ENCODE assay signal across 18 mouse cellular contexts in genomic region chr13:48443996-48444395, GRCm38 (mm10).
A peak's percentile ranks its signal among the peaks of the same experiment; 100 is the strongest.
DNase-seq lines count a peak whose midpoint lies in the region; ATAC-seq and TF ChIP-seq lines count a peak whose summit lies in the region.
"Had no signal": no experiment of that assay in that cellular context is flagged by ENCODE, and none has a peak within 500 bp of the region (broad histone marks: within the 10 kb centered on the region; RNA-seq: fewer than 3 reads in every experiment).

No protein-coding gene starts in this region.

- H3K36me3 ChIP-seq in hindbrain, embryonic 13.5 days = no peaks in the 10 kb centered on the region
- H3K36me3 ChIP-seq in hindbrain, embryonic 16.5 days (ENCODE audit: control insufficient read depth, insufficient read depth, low read length) = no peaks in the 10 kb centered on the region
- H3K36me3 ChIP-seq in MEL (ENCODE audit: control insufficient read depth in 1 of 2, insufficient read depth in 2 of 2, low read length in 2 of 2) = no peaks in the 10 kb centered on the region
- no peaks in the 10 kb centered on the region for H3K36me3 ChIP-seq in midbrain, embryonic 13.5 days
- H3K36me3 ChIP-seq: embryonic facial prominence, embryonic 10.5 days; limb, embryonic 15.5 days had no signal

- 38% methylated on average over 8 of the region's 8 CpGs for WGBS in hindbrain, embryonic 13.5 days
- 34% methylated on average over 8 of the region's 8 CpGs for WGBS in hindbrain, embryonic 16.5 days
- 20% methylated on average over 8 of the region's 8 CpGs for WGBS in midbrain, embryonic 13.5 days

- H3K9ac ChIP-seq in hindbrain, embryonic 13.5 days = no peak overlapping the region
- no peak overlapping the region for H3K9ac ChIP-seq in hindbrain, embryonic 16.5 days (ENCODE audit: low read depth, low read length)
- no peak overlapping the region for H3K9ac ChIP-seq in MEL (ENCODE audit: control insufficient read depth, low read depth, low read length, poor library complexity, severe bottlenecking)
- no peak overlapping the region; the same call in 1 of the 2 replicates for H3K9ac ChIP-seq in midbrain, embryonic 13.5 days (replicated peaks)
- H3K9ac ChIP-seq: limb, embryonic 15.5 days had no signal

- peak; percentile 89 for TF ChIP-seq EP300 in MEL (IDR thresholded peaks at IDR 0.05; ENCODE audit: low read depth in 1 of 2, low read length in 2 of 2)

- peaks cover 3% of the 10 kb centered on the region; the same call in 1 of the 2 replicates for H3K4me1 ChIP-seq in hindbrain, embryonic 13.5 days (replicated peaks)
- no peaks in the 10 kb centered on the region for H3K4me1 ChIP-seq in hindbrain, embryonic 16.5 days (ENCODE audit: control insufficient read depth, insufficient read depth, low read depth, low read length)
- H3K4me1 ChIP-seq in MEL (ENCODE audit: control insufficient read depth in 1 of 2, insufficient read depth in 2 of 2, low read length in 2 of 2) = peaks cover 0 to 9% of the 10 kb centered on the region in 2 experiments; a peak in 2 of 4 replicates
- peaks cover 20% of the 10 kb centered on the region; the same call in 1 of the 2 replicates for H3K4me1 ChIP-seq in midbrain, embryonic 13.5 days (replicated peaks)
- H3K4me1 ChIP-seq: limb, embryonic 15.5 days had no signal

- H3K4me2 ChIP-seq in hindbrain, embryonic 13.5 days = no peak overlapping the region
- no peak overlapping the region for H3K4me2 ChIP-seq in hindbrain, embryonic 16.5 days (ENCODE audit: low read length)
- no peak overlapping the region for H3K4me2 ChIP-seq in midbrain, embryonic 13.5 days (replicated peaks)
- H3K4me2 ChIP-seq: limb, embryonic 15.5 days had no signal

- H3K27me3 ChIP-seq in hindbrain, embryonic 13.5 days = 0 out of 2 replicates have a peak, but pooled peaks cover 3% of the 10 kb centered on the region
- no peaks in the 10 kb centered on the region for H3K27me3 ChIP-seq in hindbrain, embryonic 16.5 days (replicated peaks; ENCODE audit: control insufficient read depth, insufficient read depth, low read length)
- peaks cover 0 to 2% of the 10 kb centered on the region in 2 experiments; a peak in 2 of 4 replicates for H3K27me3 ChIP-seq in MEL (ENCODE audit: control insufficient read depth in 1 of 2, insufficient read depth in 2 of 2, low read length in 2 of 2)
- 0 out of 2 replicates have a peak, but pooled peaks cover 5% of the 10 kb centered on the region for H3K27me3 ChIP-seq in midbrain, embryonic 13.5 days
- H3K27me3 ChIP-seq: limb, embryonic 15.5 days had no signal

- H3K4me3 ChIP-seq in hindbrain, embryonic 13.5 days = no peak overlapping the region
- H3K4me3 ChIP-seq in hindbrain, embryonic 16.5 days (ENCODE audit: low read length) = no peak overlapping the region
- H3K4me3 ChIP-seq in MEL (ENCODE audit: control insufficient read depth in 1 of 2, insufficient read depth in 1 of 2, low read depth in 2 of 2, low read length in 2 of 2) = peak overlapping the region in 1 of 2 experiments; percentile 3; a peak in 2 of 4 replicates
- no peak overlapping the region for H3K4me3 ChIP-seq in midbrain, embryonic 13.5 days (replicated peaks)
- H3K4me3 ChIP-seq: embryonic facial prominence, embryonic 10.5 days; erythroblast, embryonic 14.5 days; limb, embryonic 15.5 days had no signal

- ATAC-seq in hindbrain, embryonic 13.5 days (ENCODE audit: low FRiP score) = no peak
- ATAC-seq in hindbrain, embryonic 16.5 days = no peak
- ATAC-seq in midbrain, embryonic 13.5 days = peak; percentile 77
- ATAC-seq: lung, postnatal 0 days had no signal

- H3K79me2 ChIP-seq in MEL (ENCODE audit: control insufficient read depth, insufficient read depth, low read length, poor library complexity) = no peaks in the 10 kb centered on the region

- TF ChIP-seq POLR2A in MEL (IDR thresholded peaks at IDR 0.05; ENCODE audit: control insufficient read depth in 1 of 2, insufficient read depth in 1 of 2, low read depth in 1 of 2, low read length in 2 of 2, poor library complexity in 1 of 2) = no peak
- no peak for TF ChIP-seq POLR2A in brain, embryonic 14.5 days (IDR thresholded peaks at IDR 0.05; ENCODE audit: borderline replicate concordance, extremely low read depth, insufficient read depth, insufficient read length, poor library complexity, severe bottlenecking)

- peak; percentile 72 for DNase-seq in MEL (ENCODE audit: low read depth, low spot score)
- DNase-seq in brain, embryonic 14.5 days (ENCODE audit: low read depth) = peak; percentile 63
- no peak for DNase-seq in frontal cortex, postnatal 36 days (ENCODE audit: low spot score in 2 of 2)
- no peak for DNase-seq in cerebellum, postnatal 25 days
- DNase-seq: cerebellum, adult 11 months; cerebellum, postnatal 36 days; heart, adult 11 months; heart, postnatal 10 days; kidney, adult 9 months; kidney, postnatal 36 days; spleen, adult 18-20 months had no signal

- no peak for TF ChIP-seq RAD21 in MEL (IDR thresholded peaks at IDR 0.05; ENCODE audit: low read depth, low read length)

- TF ChIP-seq CTCF in MEL (IDR thresholded peaks at IDR 0.05 in 2 of 3, conservative IDR thresholded peaks at IDR 0.05 in 1 of 3; ENCODE audit: control insufficient read depth in 1 of 3, insufficient read depth in 1 of 3, low read depth in 2 of 3, low read length in 3 of 3, poor library complexity in 1 of 3, severe bottlenecking in 1 of 3) = no peak
- no peak for TF ChIP-seq CTCF in brain, embryonic 14.5 days (IDR thresholded peaks at IDR 0.05; ENCODE audit: borderline replicate concordance, extremely low read depth, insufficient read depth, insufficient read length)

- H3K27ac ChIP-seq in hindbrain, embryonic 13.5 days = peak overlapping the region; percentile 62
- no peak overlapping the region for H3K27ac ChIP-seq in hindbrain, embryonic 16.5 days (ENCODE audit: low read depth, low read length)
- no peak overlapping the region for H3K27ac ChIP-seq in MEL (ENCODE audit: control insufficient read depth, low read depth, low read length)
- peak overlapping the region; percentile 80 for H3K27ac ChIP-seq in midbrain, embryonic 13.5 days
- H3K27ac ChIP-seq: embryonic facial prominence, embryonic 10.5 days; limb, embryonic 15.5 days had no signal

- no peaks in the 10 kb centered on the region for H3K9me3 ChIP-seq in hindbrain, embryonic 13.5 days
- no peaks in the 10 kb centered on the region for H3K9me3 ChIP-seq in hindbrain, embryonic 16.5 days (ENCODE audit: control insufficient read depth, low read length)
- no peaks in the 10 kb centered on the region for H3K9me3 ChIP-seq in MEL (replicated peaks; ENCODE audit: insufficient read depth, low read length)
- no peaks in the 10 kb centered on the region for H3K9me3 ChIP-seq in midbrain, embryonic 13.5 days
- H3K9me3 ChIP-seq: embryonic facial prominence, embryonic 10.5 days; limb, embryonic 15.5 days had no signal

TF ChIP-seq in MEL, 35 proteins besides CTCF, POLR2A, EP300 and RAD21 (continues in another document):
- TF ChIP-seq CHD1 (IDR thresholded peaks at IDR 0.05; ENCODE audit: low read depth, low read length) (no peak), TBP (IDR thresholded peaks at IDR 0.05; ENCODE audit: low read depth, low read length) (0 out of 2 replicates have a peak, but pooled peaks have one; percentile 30), MAZ (IDR thresholded peaks at IDR 0.05; ENCODE audit: low read depth, low read length) (no peak), RCOR1 (IDR thresholded peaks at IDR 0.05; ENCODE audit: low read depth, low read length) (peak; percentile 94), GABPA (IDR thresholded peaks at IDR 0.05; ENCODE audit: low read depth, low read length) (no peak), MAX (IDR thresholded peaks at IDR 0.05; ENCODE audit: low read length) (no peak), POLR2AphosphoS5 (IDR thresholded peaks at IDR 0.05; ENCODE audit: borderline replicate concordance, low read depth, low read length) (no peak), MAFK (IDR thresholded peaks at IDR 0.05; ENCODE audit: borderline replicate concordance, low read depth, low read length) (peak; percentile 59; the same call in 1 of the 2 replicates), KAT2A (conservative IDR thresholded peaks at IDR 0.05; ENCODE audit: low read depth, low read length) (no peak), NRF1 (IDR thresholded peaks at IDR 0.05; ENCODE audit: insufficient read depth, low read depth, low read length, poor library complexity, severe bottlenecking) (no peak), POLR2AphosphoS2 (IDR thresholded peaks at IDR 0.05; ENCODE audit: low read length) (no peak), NELFE (IDR thresholded peaks at IDR 0.05; ENCODE audit: low read depth, low read length) (no peak), USF1 (IDR thresholded peaks at IDR 0.05; ENCODE audit: low read depth, low read length) (no peak), MYB (IDR thresholded peaks at IDR 0.05; ENCODE audit: low read depth, low read length) (no peak), ZNF384 (IDR thresholded peaks at IDR 0.05; ENCODE audit: low read depth, low read length) (no peak), CHD2 (IDR thresholded peaks at IDR 0.05; ENCODE audit: low read length) (no peak), UBTF (IDR thresholded peaks at IDR 0.05; ENCODE audit: borderline replicate concordance, insufficient read depth, low read depth, low read length) (no peak), BHLHE40 (IDR thresholded peaks at IDR 0.05; ENCODE audit: borderline replicate concordance, low read depth, low read length) (peak; percentile 37; the same call in 1 of the 2 replicates), SMC3 (IDR thresholded peaks at IDR 0.05; ENCODE audit: low read depth, low read length) (no peak), JUND (IDR thresholded peaks at IDR 0.05; ENCODE audit: low read depth, low read length) (no peak), HCFC1 (IDR thresholded peaks at IDR 0.05; ENCODE audit: low read depth, low read length) (no peak), ZC3H11A (IDR thresholded peaks at IDR 0.05; ENCODE audit: low read depth, low read length) (no peak), ETS1 (IDR thresholded peaks at IDR 0.05; ENCODE audit: low read depth, low read length) (peak; percentile 76), MEF2A (IDR thresholded peaks at IDR 0.05; ENCODE audit: extremely low read depth, insufficient replicate concordance, low read depth, low read length, poor library complexity, severe bottlenecking) (no peak), E2F4 (IDR thresholded peaks at IDR 0.05; ENCODE audit: borderline replicate concordance, low read depth, low read length) (no peak), USF2 (IDR thresholded peaks at IDR 0.05; ENCODE audit: borderline replicate concordance in 1 of 2, insufficient read depth in 1 of 2, low read depth in 1 of 2, low read length in 2 of 2) (no peak), MYC (IDR thresholded peaks at IDR 0.05; ENCODE audit: low read depth, low read length) (0 out of 2 replicates have a peak, but pooled peaks have one; percentile 19), SIN3A (IDR thresholded peaks at IDR 0.05; ENCODE audit: low read length) (peak; percentile 60; the same call in 1 of the 2 replicates), ELF1 (IDR thresholded peaks at IDR 0.05; ENCODE audit: low read depth, low read length) (0 out of 2 replicates have a peak, but pooled peaks have one; percentile 15), TAL1 (IDR thresholded peaks at IDR 0.05; ENCODE audit: low read length) (peak; percentile 76)

Comparison
In these comparisons a context has a peak if more than half of its experiments do, and no peak if none do; other contexts are left out.
1. H3K27ac ChIP-seq: peak in hindbrain, embryonic 13.5 days (single experiment) and midbrain, embryonic 13.5 days (single experiment); none in hindbrain, embryonic 16.5 days (single experiment) and MEL (single experiment).
2. DNase-seq: peak in MEL (single experiment) and brain, embryonic 14.5 days (single experiment); none in frontal cortex, postnatal 36 days (0 of 2) and cerebellum, postnatal 25 days (0 of 2).